Mouse (Mus musculus) cerebellum, adult (tissue): ENCODE data around the gene Asxl1.
"Not testable (repeated sequence)": the region's sequence is repeated elsewhere in the genome, so short reads cannot be mapped to it uniquely, and the experiment has no call there.

ENCODE experiments used
- ATAC-seq: cut with Nextera tagmentation; 2 replicates; pipeline ENCODE4 v1.9.2; 2017; ENCODE audit warnings: mild to moderate bottlenecking, moderate library complexity, mixed read lengths; ENCODE audit not compliant: insufficient number of reproducible peaks, low FRiP score, low TSS enrichment

The Asxl1 gene

GRCm38 (mm10) chr2:153342602-153343001, 3.0 kb upstream of the Asxl1 start:
- no peak for ATAC-seq

DNA sequence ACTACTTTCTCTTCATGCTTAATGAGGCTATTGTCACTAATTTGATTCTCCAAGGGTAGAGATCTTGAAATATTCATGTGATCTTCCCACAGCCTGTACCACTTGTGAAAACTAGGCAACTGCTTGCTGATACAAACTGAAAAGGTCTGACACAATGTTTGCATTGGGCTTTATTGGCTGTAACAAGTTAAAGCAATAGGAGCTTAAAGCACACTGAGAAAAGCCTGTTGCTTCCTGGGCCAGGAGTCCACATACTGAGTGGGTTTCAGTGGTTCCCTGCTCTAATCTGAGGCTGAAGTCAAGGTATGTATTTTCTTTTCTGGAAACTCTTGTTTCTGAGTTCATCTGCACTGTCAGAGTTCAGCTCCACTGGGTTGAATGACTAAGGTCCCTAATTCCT, 2.4 kb upstream of the Asxl1 start:
- ATAC-seq = no peak

DNA sequence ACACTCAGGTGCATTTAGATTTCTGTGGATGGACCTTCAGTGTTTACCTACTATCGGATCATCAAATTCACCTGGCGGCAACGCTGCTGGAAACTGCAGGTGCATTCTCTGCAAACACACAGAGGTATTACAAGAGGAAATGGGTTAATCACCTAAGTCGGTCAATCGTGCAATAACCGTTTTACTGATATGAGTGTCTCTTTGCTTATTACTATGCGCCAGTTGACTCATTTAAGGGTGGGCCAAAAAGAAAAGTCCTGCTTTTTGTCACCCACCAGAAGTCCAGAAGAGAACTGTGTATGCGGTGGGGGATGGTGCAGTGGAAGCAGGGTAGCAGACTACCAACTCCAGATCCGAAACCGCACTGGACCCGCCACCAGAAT, 567 bp upstream of the Asxl1 start:
- ATAC-seq = no peak

DNA sequence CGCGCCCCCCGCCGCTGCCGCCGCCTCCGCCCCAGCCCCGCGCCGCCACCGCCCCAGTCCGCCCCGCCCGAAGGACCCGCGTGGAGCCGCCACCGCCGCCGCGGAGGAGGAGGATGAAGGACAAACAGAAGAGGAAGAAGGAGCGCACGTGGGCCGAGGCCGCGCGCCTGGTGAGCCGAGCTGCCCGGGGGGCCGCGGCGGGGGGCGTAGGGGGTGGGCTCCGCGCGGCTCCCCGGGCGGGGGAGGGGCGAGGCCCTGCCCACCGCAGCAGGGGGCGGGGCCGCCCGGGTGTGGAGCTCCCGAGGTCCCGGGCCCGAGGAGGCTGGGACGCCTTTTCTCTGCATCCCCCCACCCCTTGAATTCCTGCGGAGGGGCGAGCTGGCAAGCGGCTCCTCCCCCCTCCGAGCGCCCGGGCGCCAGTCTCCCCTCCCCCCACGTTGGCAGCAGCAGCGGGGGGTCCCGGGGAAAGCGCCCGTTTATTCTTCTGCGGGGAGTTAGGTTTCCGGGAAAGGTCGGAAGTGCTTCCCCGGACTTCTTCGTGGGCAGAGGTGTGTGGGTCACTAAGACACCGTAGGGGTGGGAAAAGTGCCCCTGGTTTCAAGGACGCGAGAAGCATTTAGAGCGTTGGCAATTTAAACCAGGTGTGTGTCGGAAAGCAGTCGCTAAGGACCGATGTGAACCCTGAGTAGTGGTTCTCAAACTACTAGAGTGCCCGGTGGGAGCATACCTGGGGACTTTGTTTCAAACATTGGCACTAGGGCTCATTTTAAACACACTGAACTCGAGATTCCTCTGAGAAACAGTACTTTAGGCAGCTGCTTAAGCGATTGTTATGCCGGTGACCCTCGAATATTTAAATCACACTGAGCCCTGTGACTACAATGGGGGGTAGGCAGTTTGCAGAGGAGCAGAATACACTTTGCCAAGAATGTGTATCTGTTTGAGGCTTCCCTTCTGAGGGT, 873 bp downstream of the Asxl1 start:
- no peak for ATAC-seq

- no peak for ATAC-seq
These were observed 1.7 kb downstream of the Asxl1 start for GRCm38 (mm10) chr2:153347183-153347781.

- ATAC-seq = no peak
These were observed 2.6 kb downstream of the Asxl1 start for GRCm38 (mm10) chr2:153348100-153348831.

DNA sequence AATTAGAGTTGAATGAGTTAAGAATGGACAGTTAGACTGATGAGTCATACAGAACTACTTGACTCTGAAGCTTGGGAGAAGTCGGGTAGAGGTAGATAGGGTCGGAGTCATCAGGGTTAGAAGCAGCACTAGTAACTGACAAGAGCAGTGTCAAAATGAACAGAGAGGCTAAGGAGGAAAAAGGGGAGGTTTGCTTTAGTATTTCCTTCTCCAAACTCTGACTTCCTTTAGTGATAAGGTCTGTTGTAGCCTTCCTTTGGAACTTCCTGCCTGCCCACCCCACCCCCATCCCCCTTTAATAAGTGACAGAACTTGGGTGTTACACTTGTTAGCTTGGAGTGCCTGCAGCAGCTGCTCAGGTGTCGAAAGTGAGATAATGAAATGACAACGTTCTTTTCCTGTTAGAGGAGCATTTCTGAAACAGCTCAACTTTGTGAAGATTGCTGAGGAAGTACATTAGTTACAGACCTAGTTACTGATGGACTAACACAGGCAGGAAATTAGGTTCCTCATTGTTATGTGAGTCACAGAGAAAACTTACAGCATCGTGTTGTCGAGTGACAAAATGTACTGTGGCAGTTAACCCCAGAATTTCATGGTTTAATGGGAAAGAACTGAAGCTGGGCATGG, 5.0 kb downstream of the Asxl1 start:
- ATAC-seq = no peak

DNA sequence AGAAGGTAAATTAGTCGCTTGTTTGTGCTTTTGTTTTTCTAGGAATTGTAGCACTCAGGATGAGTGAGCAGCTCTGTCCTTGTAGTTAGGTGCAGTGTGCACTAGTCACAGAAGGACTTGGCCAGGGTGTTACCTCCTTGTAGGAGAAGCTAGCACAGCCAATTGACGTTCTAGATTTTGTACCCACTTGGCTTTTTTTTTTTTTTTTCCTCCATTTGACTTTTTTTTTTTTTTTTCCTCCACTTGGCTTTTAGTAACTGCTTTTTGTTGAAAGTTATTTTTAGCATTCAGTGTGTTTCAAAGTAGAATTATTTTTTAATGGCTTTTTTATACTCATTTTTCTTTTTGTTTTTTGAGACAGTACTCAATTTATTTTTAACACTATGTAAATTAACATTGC, 9.0 kb downstream of the Asxl1 start:
- no peak for ATAC-seq

DNA sequence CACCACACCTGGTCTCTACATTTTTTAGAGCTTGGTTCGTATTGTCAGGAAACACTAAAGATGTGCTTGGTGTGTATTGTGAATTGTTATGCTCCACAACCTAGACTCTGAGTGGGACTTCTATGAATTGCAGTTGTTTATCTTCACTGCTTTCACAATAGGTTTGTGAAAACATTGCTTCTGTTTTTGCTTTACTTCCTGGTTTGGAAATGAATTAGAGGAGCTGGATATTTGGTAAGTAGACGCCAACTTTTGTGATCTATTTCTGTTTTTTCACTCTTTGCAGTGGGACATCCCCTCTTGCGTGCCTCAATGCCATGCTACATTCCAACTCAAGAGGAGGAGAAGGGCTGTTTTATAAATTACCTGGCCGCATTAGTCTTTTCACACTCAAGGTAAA, 11.2 kb downstream of the Asxl1 start:
- no peak for ATAC-seq

DNA sequence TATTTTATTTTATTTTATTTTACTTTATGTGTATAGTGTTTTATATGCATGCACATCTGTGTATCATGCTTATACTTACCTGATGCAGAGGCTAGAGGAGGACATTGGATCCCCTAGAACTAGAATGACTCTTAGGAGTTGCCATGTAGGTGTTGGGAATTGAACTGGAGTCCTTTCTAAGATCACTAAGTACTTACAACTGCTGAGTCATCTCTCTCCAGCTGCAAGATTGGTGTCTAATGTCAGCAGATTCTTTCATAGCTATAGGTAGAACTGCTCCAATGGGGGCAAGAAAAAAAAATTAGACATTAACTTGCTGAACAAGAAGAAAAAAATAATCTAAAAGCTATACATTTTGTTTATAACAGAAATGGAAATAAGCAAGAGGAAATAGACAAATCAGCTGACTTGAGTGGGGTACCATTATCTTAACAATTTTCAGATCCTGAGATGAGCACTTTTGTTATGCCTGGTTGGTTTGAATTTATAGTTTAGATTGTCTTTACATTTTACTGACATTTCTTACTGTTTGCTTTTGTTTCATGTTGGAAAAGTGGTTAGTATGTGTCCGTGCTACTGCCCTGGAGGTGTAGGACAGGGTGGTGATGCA, 15.6 kb downstream of the Asxl1 start:
- ATAC-seq = no peak

- not testable (repeated sequence) for ATAC-seq
These were observed 18.9 kb downstream of the Asxl1 start for GRCm38 (mm10) chr2:153364531-153364930.

DNA sequence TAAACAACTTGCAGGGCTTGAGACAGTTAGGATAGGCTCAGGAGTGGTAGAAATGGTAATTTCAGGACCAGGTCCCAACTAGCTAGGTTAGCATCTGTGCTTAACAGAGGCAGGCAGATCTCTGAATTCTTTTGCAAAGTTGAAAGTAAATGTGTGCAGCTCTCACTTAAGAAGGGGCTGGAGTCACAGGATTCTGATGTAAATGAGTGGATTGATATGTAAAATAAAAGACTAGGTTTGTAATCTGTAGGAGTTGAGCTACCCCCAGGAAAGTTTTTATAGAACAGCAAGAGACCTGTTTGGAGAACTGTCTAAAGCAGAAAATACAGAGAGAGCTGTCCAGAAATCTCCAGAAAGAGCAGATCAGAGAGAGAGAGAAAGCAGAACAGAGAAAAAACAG, 25.2 kb downstream of the Asxl1 start:
- no peak for ATAC-seq

DNA sequence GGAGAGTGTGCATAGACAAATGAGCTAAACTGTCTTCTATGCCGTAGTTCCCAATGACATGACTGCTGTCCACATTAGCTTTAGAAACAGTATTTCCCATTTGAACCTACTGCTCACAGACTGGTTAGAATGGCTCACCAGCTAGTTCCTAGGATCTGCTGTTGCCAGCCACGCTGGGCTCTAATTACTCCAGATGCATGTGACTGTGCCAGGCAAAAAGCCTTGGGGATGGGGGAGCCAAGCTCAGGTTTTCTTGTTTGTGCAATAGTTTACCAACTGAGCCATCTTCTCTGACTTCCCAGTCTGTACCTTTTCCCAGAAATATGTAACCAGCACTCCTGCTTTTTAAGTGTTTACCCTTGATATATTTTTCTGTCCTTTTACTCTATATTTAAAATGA, 29.8 kb downstream of the Asxl1 start:
- no peak for ATAC-seq

- ATAC-seq = no peak
These were observed 34.9 kb downstream of the Asxl1 start for GRCm38 (mm10) chr2:153380479-153380878.

DNA sequence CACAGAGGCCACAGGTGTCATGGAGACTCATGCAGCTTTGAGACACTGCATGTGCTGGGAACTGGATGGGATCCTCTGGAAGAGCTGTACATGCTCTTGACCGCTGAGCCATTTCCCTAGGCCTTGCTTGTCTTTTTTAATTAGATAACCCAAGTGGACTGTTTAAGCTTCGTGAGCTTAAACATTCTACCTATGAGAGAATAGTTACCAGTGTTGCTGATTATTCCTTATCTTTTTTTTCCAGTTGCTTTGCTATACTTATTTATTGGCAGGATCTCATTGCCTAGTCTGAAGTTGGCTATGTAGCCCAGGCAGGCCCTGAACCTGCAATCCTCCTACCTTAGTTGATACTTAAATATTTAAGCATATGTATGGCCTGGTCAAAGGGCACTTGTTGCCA, 44.2 kb downstream of the Asxl1 start:
- no peak for ATAC-seq

DNA sequence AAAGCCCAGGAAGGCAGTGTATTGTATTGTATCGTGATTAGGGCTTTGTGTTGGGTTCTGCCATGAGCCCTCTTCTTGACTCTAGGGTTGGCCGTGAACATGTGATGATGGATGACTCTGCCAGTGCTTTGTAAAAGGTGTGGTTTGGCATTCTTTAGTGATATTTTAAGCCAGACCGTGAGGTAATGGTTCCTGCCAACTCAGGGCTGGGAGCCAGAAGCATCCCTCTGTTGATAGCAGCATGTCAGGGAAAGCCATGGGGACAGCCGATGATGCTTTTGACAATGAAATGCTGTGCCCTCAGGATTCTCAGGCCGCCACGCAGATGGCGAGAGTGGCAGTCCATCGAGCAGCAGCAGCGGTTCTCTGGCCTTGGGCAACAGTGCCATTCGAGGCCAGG, 47.4 kb downstream of the Asxl1 start:
- ATAC-seq = peak; percentile 79

- ATAC-seq = no peak
These were observed 52.3 kb downstream of the Asxl1 start for GRCm38 (mm10) chr2:153397790-153398515.

DNA sequence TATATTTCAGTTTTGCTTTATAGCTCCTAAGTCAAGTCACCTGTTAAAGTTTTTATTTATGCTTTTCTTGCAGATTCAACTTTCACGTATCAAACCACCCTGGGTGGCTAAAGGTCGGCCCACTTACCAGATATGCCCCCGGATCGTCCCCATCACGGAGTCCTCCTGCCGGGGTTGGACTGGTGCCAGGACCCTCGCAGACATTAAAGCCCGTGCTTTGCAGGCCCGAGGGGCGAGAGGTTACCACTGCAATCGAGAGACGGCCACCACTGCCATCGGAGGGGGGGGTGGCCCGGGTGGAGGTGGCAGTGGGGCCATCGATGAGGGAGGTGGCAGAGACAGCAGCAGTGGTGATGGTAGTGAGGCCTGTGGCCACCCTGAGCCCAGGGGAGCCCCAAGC, 53.5 kb downstream of the Asxl1 start:
- ATAC-seq = no peak

DNA sequence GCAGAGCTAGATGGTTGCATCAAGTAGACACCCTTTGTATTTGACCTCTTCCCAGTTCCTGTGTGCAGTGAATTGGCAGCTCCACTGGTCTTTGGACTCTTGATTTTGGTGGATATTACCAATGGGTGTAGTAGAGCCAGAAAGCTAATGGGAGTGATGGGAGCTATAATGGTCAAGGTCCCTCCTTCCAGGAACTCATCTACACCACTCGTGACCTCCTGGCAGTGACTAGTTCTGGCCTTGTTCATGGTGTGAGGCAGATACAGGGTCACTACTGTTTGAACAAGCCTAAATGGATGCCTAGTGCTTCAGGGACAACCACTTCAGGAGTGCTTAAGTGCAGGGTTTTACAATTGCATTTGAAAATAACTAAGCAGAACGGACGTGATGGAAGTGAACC, 58.4 kb downstream of the Asxl1 start:
- ATAC-seq = no peak

DNA sequence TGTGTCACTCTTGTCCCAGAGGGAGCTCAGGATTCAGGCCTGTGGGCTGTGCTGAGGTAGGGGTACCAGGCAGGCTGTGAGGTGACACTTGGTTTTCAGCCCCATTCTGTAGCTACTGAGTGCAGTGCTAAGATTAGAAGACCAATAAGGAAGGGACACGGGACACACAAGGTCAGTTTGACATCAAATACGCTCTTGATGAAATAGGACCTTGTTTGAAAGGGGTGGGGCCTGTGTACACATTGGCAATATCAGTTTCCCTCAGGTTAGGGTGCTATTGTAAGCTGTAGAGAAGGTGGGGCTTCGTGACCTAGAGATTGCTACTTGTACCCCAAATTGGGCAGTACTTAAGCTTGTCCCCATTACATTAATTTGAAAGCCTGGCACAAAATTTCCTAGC, 59.3 kb downstream of the Asxl1 start:
- no peak for ATAC-seq
